Mouse (Mus musculus) limb, embryonic 15.5 days (tissue): ENCODE measurements around the gene Cdkn1c. TPM values are rescaled to one million over a fixed set of nuclear protein-coding genes. Genes with fewer than 3 reads are reported as not detected.
A peak's percentile ranks its signal among the peaks of the same experiment; 100 is the strongest.

Experiments used
- ATAC-seq: fragments of 200-750 bp; cut with Nextera tagmentation; 2 replicates; pipeline ENCODE4 v1.8.0; 2017; ENCODE audit warnings: low read depth, moderate TSS enrichment; ENCODE audit not compliant: insufficient number of reproducible peaks, low FRiP score, low TSS enrichment
- H3K27ac ChIP-seq: fragments of 300-500 bp; sonication (generic); 2 replicates; pipeline ENCODE4 v1.5.1; 2015; ENCODE audit warnings: moderate library complexity, mild to moderate bottlenecking, inconsistent platforms
- H3K27me3 ChIP-seq: fragments of 300-500 bp; sonication (generic); 2 replicates; pipeline ENCODE4 v1.6.1; 2015; ENCODE audit warnings: inconsistent platforms
- H3K36me3 ChIP-seq: fragments of 300-500 bp; sonication (generic); 2 replicates; pipeline ENCODE4 v1.6.1; 2015; ENCODE audit warnings: inconsistent platforms
- H3K4me1 ChIP-seq: fragments of 300-500 bp; sonication (generic); 2 replicates; pipeline ENCODE4 v1.6.1; 2015; ENCODE audit warnings: inconsistent platforms
- H3K4me2 ChIP-seq: fragments of 300-500 bp; sonication (generic); 2 replicates; pipeline ENCODE4 v1.6.1; 2015; ENCODE audit warnings: mild to moderate bottlenecking, inconsistent platforms
- H3K4me3 ChIP-seq: fragments of 300-500 bp; sonication (generic); 2 replicates; pipeline ENCODE4 v1.5.1; 2015; ENCODE audit warnings: mild to moderate bottlenecking, inconsistent platforms
- H3K9ac ChIP-seq: fragments of 300-500 bp; sonication (generic); 2 replicates; pipeline ENCODE4 v1.6.1; 2015; ENCODE audit warnings: inconsistent platforms
- H3K9me3 ChIP-seq: fragments of 300-500 bp; sonication (generic); 2 replicates; pipeline ENCODE4 v1.6.1; 2016; ENCODE audit warnings: inconsistent platforms
- WGBS: fragments of 180-500 bp; shearing (Covaris S2); methylation state at CpG from one replicate; pipeline ENCODE4 v1.1.7; 2015; 5-methylcytosine and 5-hydroxymethylcytosine counted together
- polyA plus RNA-seq: library from polyadenylated mRNA; unstranded; fragments of >200 nt; fragmentation: Nextera tagmentation; extraction: Ambion mirVana; gene quantifications from 2 replicates; pipeline ENCODE4 v1.2.1, GENCODE M21; 2015

Cdkn1c gene
- polyA plus RNA-seq, 1 experiment from 2014 or later: 1,248 TPM

DNA sequence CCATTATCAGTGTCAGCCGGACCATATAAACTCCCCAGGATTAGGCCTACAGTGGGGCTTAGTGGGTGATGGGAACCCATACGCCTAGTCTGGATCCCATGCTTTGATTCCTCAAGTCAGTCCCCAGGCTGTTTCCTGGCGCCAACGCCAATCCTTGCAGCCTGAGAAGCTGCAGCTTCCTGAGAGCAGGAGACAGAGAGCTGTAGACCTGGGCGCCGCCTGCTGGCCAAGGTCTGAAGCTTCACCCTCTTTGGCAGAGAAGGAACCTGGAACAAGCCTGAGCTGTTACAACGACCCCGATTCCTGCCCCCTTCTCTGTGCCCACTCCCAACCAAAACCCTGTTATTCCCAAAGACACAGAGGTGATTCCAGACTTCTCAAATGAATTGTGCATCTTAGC, 9.1 kb upstream of the Cdkn1c start:
- no peaks in the 10 kb centered on the region; the same call in 1 of the 2 replicates for H3K27me3 ChIP-seq
- H3K9me3 ChIP-seq: no peaks in the 10 kb centered on the region
- H3K27ac ChIP-seq: no peak overlapping the region
- H3K36me3 ChIP-seq: no peaks in the 10 kb centered on the region
- H3K4me3 ChIP-seq: no peak overlapping the region
- 12% methylated on average over 8 of the region's 8 CpGs for WGBS
- no peak for ATAC-seq
- H3K4me2 ChIP-seq: no peak overlapping the region
- no peak overlapping the region for H3K9ac ChIP-seq
- peaks cover 33% of the 10 kb centered on the region for H3K4me1 ChIP-seq

DNA sequence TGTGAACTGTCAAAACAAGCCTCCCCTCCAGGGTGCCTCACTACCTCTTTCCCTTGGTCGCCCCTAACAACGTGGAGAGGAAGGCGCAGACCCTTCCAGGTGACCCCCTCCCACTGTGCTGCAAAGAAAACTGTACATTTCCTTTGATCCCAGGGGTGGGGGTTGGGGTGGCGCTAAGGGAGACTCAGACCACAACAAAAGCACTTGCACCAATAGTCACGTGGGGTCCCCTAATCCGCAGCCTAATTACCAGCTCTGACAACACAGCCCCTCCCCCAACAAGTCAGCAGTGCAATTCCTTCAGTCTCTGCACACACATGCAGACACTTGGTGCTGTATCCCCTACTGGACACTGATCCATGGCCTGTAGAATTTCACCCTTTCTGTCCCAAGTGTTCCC, 6.9 kb upstream of the Cdkn1c start:
- Histone ChIP-seq H3K9me3 (no peaks in the 10 kb centered on the region), H3K27ac (no peak overlapping the region), H3K4me3 (no peak overlapping the region), H3K36me3 (no peaks in the 10 kb centered on the region), H3K27me3 (no peaks in the 10 kb centered on the region; the same call in 1 of the 2 replicates), H3K4me1 (peaks cover 39% of the 10 kb centered on the region), H3K4me2 (no peak overlapping the region), H3K9ac (no peak overlapping the region)
- WGBS: 19% methylated on average over 6 of the region's 6 CpGs
- ATAC-seq: no peak

DNA sequence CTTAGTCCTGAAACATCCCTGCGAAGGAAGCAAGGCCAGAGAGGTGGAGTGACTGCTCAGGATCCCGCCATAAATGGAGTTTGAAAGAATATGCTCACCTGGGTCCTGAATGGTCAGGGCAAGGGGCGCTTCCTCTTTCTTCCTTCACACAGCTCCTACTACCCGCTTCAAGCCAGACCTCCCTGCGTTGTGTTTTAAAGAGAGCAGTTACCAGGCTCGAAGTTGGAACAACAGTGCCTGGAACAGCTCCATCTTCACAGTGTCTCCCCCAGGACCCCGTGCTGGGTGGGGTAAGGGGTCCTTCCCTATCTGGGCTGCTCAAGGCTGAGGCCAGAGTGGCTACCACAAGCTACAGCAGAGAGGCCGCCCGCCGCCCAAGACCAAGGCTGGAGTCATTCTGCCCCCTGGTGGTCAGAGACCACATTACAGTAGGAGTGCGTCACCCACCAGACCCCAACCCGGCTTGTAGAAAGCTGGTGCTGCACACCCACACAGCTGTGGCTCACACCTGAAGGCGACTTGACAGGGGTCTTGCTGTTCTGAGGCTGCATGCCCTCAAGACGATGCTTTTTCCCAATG, 5.3 kb upstream of the Cdkn1c start:
- Histone ChIP-seq H3K36me3 (no peaks in the 10 kb centered on the region), H3K4me2 (0 out of 2 replicates have a peak overlapping the region, but pooled peaks have one; percentile 0), H3K9me3 (no peaks in the 10 kb centered on the region), H3K4me3 (no peak overlapping the region), H3K27ac (peak overlapping the region; percentile 90), H3K9ac (no peak overlapping the region), H3K4me1 (peaks cover 47% of the 10 kb centered on the region), H3K27me3 (no peaks in the 10 kb centered on the region; the same call in 1 of the 2 replicates)
- WGBS: 27% methylated on average over 14 of the region's 14 CpGs
- no peak for ATAC-seq

DNA sequence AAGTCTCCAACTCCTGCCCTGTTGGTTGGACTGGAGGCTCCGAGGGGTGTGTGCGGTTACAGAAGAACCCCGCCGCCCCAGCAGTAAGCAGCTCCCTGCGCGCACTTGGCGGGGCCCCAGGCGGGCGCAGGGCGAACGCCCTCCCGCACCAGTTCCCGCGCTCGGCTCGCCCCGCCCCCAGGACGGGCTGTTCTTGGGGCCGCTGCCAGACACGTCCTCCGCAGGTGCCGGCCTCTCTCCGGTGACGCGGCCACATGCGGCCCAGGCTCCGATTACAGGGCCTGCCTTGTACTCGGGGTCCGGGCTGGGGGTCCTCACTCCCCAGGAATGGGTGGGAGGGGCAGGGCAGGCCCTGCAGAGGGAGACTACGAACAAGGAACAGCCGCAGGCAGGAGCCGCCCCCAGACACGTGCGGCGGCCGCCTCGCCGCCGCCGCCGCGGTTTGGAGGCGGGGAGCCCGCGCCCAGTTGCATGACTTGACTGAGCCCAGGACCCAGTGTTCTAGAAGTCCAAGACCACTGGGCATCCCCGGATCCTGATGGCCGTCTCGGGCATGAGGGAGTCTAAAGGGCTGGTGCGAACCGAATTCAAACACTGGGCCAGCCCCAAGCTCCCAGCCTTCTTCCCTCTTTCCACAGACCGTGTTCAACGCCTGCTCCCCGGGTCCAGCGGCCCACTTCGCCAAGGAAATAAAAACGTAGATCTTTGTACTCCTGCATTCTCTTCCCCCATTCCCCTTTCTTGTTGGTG, 4.1 kb upstream of the Cdkn1c start:
- Histone ChIP-seq H3K9ac (no peak overlapping the region), H3K27ac (peak overlapping the region; percentile 90), H3K9me3 (peaks cover 8% of the 10 kb centered on the region), H3K4me3 (peak overlapping the region; percentile 31), H3K4me1 (peaks cover 47% of the 10 kb centered on the region), H3K4me2 (peak overlapping the region; percentile 57), H3K36me3 (no peaks in the 10 kb centered on the region), H3K27me3 (no peaks in the 10 kb centered on the region)
- 20% methylated on average over 56 of the region's 56 CpGs for WGBS
- peak; percentile 65 for ATAC-seq

DNA sequence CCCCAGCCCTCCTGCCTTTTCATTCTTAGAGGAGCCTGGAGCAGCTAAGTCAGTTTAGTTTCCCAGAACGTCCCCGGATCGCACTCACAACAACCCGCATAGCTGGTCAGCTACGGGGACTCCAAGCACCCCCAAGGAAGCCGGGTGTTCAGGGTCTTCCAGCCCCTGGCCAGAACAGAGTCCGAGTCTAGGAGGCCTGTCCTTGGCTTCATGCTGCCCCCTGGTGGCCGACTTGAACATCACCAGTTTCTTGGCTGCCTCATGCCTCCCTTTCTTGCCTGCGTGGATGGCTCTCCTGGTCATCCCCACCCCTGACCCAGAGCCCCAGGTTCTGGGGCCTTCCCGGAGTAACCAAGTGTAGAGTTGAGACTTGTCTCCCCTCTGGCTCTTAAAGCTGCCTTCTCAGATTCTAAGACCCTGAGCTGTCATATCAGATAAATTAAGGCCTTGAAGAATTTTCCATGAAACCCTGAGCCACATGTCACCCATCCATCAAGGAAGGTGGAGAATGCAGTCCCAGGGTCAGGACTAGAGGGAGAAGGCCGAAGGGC, 3.1 kb upstream of the Cdkn1c start:
- 28% methylated on average over 11 of the region's 11 CpGs for WGBS
- Histone ChIP-seq H3K9ac (no peak overlapping the region), H3K4me1 (peaks cover 48% of the 10 kb centered on the region), H3K27me3 (peaks cover 4% of the 10 kb centered on the region; the same call in 1 of the 2 replicates), H3K4me3 (no peak overlapping the region), H3K4me2 (no peak overlapping the region), H3K27ac (peak overlapping the region; percentile 90), H3K9me3 (peaks cover 16% of the 10 kb centered on the region), H3K36me3 (no peaks in the 10 kb centered on the region)
- no peak for ATAC-seq

DNA sequence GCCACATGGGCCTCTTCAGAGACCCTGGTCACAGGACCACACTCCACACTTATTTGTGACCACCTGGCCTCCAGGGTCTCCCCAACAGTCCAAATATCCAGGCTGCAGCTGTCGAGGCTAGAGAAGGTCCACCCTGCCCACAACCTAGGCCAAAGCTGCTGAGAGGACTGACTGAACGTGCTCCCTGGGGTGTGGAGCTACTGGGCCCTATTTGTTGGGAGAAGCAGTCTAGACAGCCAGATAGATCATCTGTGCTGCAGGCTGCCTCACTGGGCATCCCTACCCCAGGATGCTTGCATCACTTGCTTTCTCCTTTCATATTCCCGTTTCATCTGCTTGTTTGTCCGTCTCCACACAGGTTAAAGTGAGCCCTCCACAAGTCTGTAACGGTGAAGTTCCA, 1.7 kb upstream of the Cdkn1c start:
- Histone ChIP-seq H3K9ac (no peak overlapping the region), H3K9me3 (peaks cover 16% of the 10 kb centered on the region), H3K4me3 (no peak overlapping the region), H3K4me1 (peaks cover 51% of the 10 kb centered on the region), H3K27me3 (peaks cover 4% of the 10 kb centered on the region; the same call in 1 of the 2 replicates), H3K27ac (peak overlapping the region; percentile 5; the same call in 1 of the 2 replicates), H3K36me3 (no peaks in the 10 kb centered on the region), H3K4me2 (no peak overlapping the region)
- WGBS: 70% methylated on average over 5 of the region's 5 CpGs
- ATAC-seq: no peak

DNA sequence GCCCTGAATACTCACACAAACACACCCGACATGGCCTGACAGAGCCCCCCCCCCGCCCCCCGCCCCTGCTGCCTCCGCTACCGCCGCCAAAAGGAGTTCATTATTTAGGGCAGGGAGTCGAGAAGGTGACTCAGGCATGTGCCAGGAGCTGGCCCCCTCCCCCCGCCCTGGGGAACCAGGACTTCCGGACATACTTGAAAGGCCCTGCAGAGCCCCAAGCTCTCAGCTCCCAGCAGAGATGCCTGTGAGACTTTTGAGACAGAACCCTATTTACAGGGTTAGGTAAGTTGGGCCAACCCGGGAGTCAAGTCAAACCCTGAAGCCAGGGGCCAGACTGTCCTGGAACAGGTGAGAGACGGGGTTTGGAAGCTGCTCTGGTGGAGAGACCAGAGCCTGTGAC, 1.1 kb upstream of the Cdkn1c start:
- 36% methylated on average over 11 of the region's 11 CpGs for WGBS
- H3K4me1 ChIP-seq: peaks cover 51% of the 10 kb centered on the region
- no peaks in the 10 kb centered on the region for H3K36me3 ChIP-seq
- H3K27ac ChIP-seq: peak overlapping the region; percentile 60
- H3K9ac ChIP-seq: no peak overlapping the region
- H3K9me3 ChIP-seq: peaks cover 16% of the 10 kb centered on the region
- H3K27me3 ChIP-seq: peaks cover 4% of the 10 kb centered on the region; the same call in 1 of the 2 replicates
- ATAC-seq: no peak
- H3K4me2 ChIP-seq: peak overlapping the region; percentile 42; the same call in 1 of the 2 replicates
- no peak overlapping the region; the same call in 1 of the 2 replicates for H3K4me3 ChIP-seq

DNA sequence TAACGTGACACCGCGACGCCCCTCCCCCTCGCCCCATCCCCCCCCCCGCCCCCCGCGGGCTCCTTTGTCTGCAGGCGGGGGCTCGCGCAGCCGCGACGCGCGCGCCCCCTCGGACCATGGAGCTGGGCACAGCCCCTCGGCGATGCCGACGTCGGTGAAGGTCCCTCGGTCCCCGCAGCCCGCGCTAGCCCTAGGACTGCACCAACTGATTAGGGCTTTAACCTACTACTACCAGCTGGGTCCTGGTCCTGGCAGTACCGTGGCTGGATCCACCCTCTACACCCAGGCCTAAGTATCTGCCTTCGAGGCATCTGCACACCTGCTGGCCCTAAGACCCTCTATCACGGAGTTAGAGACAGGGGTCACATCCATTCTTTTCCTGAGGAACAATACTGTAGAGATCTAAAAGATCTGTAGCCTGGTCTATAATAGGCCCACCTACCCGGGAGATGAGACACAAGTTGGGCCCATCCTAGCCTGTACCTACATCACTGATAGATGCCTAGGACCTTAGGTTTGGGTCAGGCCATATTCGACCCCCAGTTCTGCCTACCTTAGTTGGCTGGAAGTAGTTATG, 532 bp upstream of the Cdkn1c start:
- H3K4me3 ChIP-seq: peak overlapping the region; percentile 26
- WGBS: 34% methylated on average over 19 of the region's 32 CpGs
- H3K9ac ChIP-seq: no peak overlapping the region
- H3K36me3 ChIP-seq: no peaks in the 10 kb centered on the region
- H3K4me2 ChIP-seq: peak overlapping the region; percentile 42
- peak; percentile 8 for ATAC-seq
- peaks cover 4% of the 10 kb centered on the region; the same call in 1 of the 2 replicates for H3K27me3 ChIP-seq
- H3K9me3 ChIP-seq: peaks cover 16% of the 10 kb centered on the region
- H3K27ac ChIP-seq: peak overlapping the region; percentile 60
- H3K4me1 ChIP-seq: peaks cover 50% of the 10 kb centered on the region

DNA sequence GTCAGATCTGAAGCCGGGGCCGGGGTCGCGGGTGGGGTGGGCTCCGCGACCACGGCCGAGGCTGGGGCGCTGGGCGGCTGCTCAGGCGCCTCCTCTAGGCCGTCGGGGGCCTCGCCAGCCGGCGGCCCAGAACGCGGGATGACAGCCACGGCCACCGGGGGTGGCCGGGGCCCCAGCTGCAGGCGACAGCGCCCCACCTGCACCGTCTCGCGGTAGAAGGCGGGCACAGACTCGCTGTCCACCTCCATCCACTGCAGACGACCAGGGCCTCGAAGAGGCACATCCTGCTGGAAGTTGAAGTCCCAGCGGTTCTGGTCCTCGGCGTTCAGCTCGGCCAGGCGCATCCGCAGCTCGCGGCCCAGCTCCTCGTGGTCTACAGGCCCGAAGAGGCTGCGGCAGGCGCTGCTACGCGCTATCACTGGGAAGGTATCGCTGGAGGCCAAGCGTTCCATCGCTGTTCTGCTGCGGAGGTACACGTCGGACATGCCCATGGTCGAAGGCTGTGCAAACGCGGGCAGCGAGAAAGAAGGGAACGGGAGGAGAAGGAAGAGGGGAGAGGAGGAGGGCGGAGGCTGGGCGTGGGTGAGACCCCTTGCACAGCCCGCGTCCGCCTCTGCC, 524 bp downstream of the Cdkn1c start:
- Histone ChIP-seq H3K36me3 (no peaks in the 10 kb centered on the region), H3K27ac (peak overlapping the region; percentile 87), H3K27me3 (peaks cover 4% of the 10 kb centered on the region; the same call in 1 of the 2 replicates), H3K4me1 (peaks cover 43% of the 10 kb centered on the region), H3K4me3 (peak overlapping the region; percentile 59), H3K9ac (peak overlapping the region; percentile 68), H3K4me2 (peak overlapping the region; percentile 49), H3K9me3 (peaks cover 16% of the 10 kb centered on the region)
- 39% methylated on average over 58 of the region's 60 CpGs for WGBS
- no peak for ATAC-seq

DNA sequence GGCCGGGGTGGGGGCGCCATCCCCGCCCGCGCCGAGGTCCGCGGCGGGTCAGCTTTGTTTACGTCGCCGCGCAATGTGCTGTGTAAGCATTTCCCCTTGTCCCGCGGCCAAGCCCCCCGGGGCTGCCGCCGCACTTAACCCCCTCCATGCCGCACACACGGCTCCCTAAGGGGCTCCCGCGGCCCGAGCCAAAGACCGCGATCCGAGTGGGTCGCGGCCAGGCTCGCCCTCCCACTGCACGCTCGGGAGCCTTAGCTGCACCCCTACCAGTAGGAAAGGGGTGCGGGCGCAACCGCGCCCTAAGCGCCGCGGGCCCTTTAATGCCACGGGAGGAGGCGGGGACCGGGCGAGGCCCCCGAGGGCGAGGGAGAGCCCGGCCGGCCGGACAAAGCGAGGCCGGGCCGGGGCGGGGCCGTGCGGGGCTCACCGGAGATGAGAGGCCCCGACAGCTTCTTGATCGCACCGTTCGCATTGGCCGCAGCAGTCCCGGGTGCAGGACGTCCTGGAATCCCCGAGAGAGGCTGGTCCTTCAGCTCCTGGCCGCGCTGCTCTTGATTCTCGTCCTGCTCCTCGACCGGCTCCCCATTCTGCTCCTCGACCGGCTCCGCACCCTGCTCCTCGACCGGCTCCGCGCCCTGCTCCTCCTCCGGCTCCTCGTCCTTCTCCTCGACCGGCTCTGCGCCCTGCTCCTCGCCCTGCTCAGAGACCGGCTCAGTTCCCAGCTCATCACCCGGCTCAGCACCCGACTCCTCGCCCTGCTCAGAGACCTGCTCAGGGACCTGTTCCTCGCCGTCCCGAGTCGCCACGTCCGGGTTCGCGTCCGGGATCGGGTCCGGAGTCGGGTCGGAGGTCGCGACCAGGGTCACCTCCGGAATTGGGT, 1.3 kb downstream of the Cdkn1c start:
- Histone ChIP-seq H3K4me3 (peak overlapping the region; percentile 59), H3K9ac (peak overlapping the region; percentile 68), H3K27me3 (peaks cover 4% of the 10 kb centered on the region; the same call in 1 of the 2 replicates), H3K4me2 (peak overlapping the region; percentile 49), H3K4me1 (peaks cover 35% of the 10 kb centered on the region), H3K9me3 (peaks cover 16% of the 10 kb centered on the region), H3K27ac (peak overlapping the region; percentile 87), H3K36me3 (no peaks in the 10 kb centered on the region)
- ATAC-seq: no peak
- WGBS: 32% methylated on average over 96 of the region's 100 CpGs

DNA sequence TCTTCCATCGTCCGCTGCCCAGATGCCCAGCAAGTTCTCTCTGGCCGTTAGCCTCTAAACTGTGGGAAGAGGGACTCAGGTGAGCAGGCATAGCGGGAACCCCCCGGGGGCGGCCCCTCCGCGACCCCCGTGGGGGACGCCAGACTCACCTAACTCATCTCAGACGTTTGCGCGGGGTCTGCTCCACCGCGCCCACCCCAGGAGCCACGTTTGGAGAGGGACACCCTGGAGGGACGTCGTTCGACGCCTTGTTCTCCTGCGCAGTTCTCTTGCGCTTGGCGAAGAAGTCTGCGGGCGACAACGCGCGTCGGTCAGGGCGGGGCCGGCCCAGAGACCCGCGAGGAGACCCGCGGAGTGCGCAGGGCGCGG, 1.9 kb downstream of the Cdkn1c start:
- 24% methylated on average over 38 of the region's 38 CpGs for WGBS

More for the DNA sequence above, 1.9 kb downstream of the Cdkn1c start:
- H3K36me3 ChIP-seq: no peaks in the 10 kb centered on the region
- H3K9ac ChIP-seq: peak overlapping the region; percentile 68
- peaks cover 29% of the 10 kb centered on the region for H3K4me1 ChIP-seq
- H3K27me3 ChIP-seq: peaks cover 4% of the 10 kb centered on the region; the same call in 1 of the 2 replicates
- peak overlapping the region; percentile 59 for H3K4me3 ChIP-seq
- H3K9me3 ChIP-seq: peaks cover 16% of the 10 kb centered on the region
- no peak for ATAC-seq
- H3K4me2 ChIP-seq: peak overlapping the region; percentile 49
- H3K27ac ChIP-seq: peak overlapping the region; percentile 87
